Mouse (Mus musculus) ovary, adult 10 weeks (tissue): ENCODE results near the gene Ccl24. TPM values are rescaled to one million over a fixed set of nuclear protein-coding genes. Genes with fewer than 3 reads are reported as not detected.

Experiments used
- polyA plus RNA-seq: library from polyadenylated mRNA; stranded (reverse); fragments of 350-450 nt; fragmentation: Illumina TruSeq; extraction: RNeasy Lipid Tissue Mini Kit (QIAGEN cat#74804); gene quantifications from one replicate; pipeline ENCODE4 v1.2.3, GENCODE M21; 2014

Gene Ccl24
- polyA plus RNA-seq: not detected

GRCm38 (mm10) chr5:135573006-135573405 is at the start of gene Ccl24:
Gene Ccl24 (minus strand): TSS chr5:135573049.

DNA sequence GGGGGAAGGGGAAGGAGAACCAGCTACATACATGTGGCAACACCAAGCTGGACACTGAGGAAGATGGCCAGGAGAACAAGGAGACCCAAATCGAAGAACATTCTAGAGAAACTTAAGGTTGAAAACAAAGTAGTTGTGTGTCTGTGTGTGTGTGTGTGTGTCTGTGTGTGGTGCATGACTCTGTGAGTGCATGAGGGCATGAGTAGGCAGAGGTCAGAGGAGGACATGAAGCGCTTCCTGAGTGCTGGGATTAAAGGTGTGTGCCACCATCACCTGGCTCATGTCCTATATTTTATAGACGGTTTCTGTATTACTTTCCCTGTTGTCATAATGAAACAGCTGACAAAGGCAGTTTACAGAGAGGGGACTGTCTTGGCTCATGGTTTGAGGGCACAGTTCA is 9.4 kb downstream of the Ccl24 start, which contains the start of gene Ccl26:
TSS of gene Ccl26 (minus strand) at position 101 of the 400 bp plus-strand sequence.

DNA sequence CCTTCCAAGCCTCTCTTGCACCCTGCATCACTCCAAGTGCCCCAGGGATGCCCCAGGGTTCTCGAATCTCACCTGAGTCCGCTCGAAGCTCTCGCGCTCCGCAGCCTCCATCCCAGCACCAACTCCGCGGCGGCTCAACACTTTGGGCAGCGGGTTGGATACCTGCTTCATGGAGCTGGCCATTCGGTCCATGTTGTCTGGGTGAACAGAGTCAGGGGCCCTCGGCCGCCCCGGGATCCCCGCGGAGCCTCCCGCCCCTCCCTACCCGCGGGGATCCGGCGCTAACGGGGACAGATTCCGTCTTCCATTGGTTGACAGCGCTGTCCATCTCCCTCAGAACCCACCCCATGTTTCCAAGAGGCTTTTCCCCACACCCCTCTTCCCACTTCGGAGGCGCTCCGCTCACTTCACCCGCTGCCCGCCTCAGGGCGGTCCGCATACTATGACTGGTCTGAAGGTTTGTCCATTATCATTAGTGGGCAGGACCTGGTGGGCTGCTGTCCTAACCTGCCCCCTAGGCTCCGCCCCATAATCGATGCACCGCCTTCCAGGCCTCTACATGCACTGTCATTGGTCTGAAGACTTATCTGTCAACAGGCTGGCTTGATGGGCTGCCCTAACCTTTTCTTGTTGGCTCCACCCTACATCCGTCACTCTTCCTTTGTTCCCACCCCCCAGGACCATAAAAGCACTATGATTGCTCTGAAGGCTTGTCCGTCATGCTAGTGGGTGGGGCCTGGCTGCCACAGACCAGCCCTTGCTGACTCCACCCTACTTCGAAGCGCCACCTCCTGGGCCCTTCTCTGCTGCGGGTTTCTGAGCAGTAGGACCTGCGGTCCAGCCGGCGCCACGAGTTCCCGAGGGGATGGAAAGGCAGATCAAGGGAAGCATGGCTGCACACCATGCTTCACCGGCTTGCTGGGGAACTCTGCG is 27.7 kb downstream of the Ccl24 start, which contains the start of gene Hip1:
TSS of gene Hip1 (minus strand) at position 256 of the 933 bp plus-strand sequence.

Other genes with a start within 250 kb of the Ccl24 start
- gene Fkbp6, start 223.0 kb downstream of the Ccl24 start, polyA plus RNA-seq: not detected
- gene Trim50, start 219.8 kb downstream of the Ccl24 start, polyA plus RNA-seq: not detected
- 3.6 TPM for gene Nsun5, start 203.1 kb downstream of the Ccl24 start, polyA plus RNA-seq
- 4.7 TPM for gene Pom121, start 178.5 kb downstream of the Ccl24 start, polyA plus RNA-seq
- 21.8 TPM for gene Hip1, start 27.9 kb downstream of the Ccl24 start, polyA plus RNA-seq
- not detected for gene Ccl26, start 9.5 kb downstream of the Ccl24 start, polyA plus RNA-seq
- 9.5 TPM for gene Rhbdd2, start 59.6 kb upstream of the Ccl24 start, polyA plus RNA-seq
- gene Por, start 97.0 kb upstream of the Ccl24 start, polyA plus RNA-seq: 25.7 TPM
- 4.5 TPM for gene Tmem120a, start 171.4 kb upstream of the Ccl24 start, polyA plus RNA-seq
- gene Styxl1, start 205.3 kb upstream of the Ccl24 start, polyA plus RNA-seq: 2.7 TPM
- gene Mdh2, start 205.4 kb upstream of the Ccl24 start, polyA plus RNA-seq: 28.0 TPM
- gene Srrm3, start 233.8 kb upstream of the Ccl24 start, polyA plus RNA-seq: not detected